Mouse (Mus musculus) hindbrain, postnatal 0 days (tissue): Measurements from ENCODE around the gene N4bp3. TPM values are rescaled to one million over a fixed set of nuclear protein-coding genes. Genes with fewer than 3 reads are reported as not detected.

ENCODE experiments used
- ATAC-seq: fragments of 200-750 bp; cut with Nextera tagmentation; 2 replicates; pipeline ENCODE4 v1.8.0; 2017; ENCODE audit warnings: mild to moderate bottlenecking, moderate TSS enrichment, moderate library complexity
- DNase-seq: peaks from one replicate; pipeline ENCODE4 v3.0.0-alpha.2; 2015; ENCODE audit warnings: low spot score
- H3K27ac ChIP-seq: fragments of 300-500 bp; sonication (generic); 2 replicates; pipeline ENCODE4 v1.5.1; 2014; ENCODE audit warnings: mild to moderate bottlenecking
- H3K27me3 ChIP-seq: fragments of 300-500 bp; sonication (generic); 2 replicates; pipeline ENCODE4 v1.6.1; 2014; ENCODE audit warnings: low read length, mixed read lengths; ENCODE audit not compliant: insufficient read depth
- H3K36me3 ChIP-seq: fragments of 300-500 bp; sonication (generic); 2 replicates; pipeline ENCODE4 v1.6.1; 2014; ENCODE audit warnings: low read length, mixed read lengths; ENCODE audit not compliant: insufficient read depth
- H3K4me1 ChIP-seq: fragments of 300-500 bp; sonication (generic); 2 replicates; pipeline ENCODE4 v1.6.1; 2014; ENCODE audit warnings: antibody characterized with exemption, low read length, mixed read lengths; ENCODE audit not compliant: insufficient read depth
- H3K4me2 ChIP-seq: fragments of 300-500 bp; sonication (generic); 2 replicates; pipeline ENCODE4 v1.6.1; 2014; ENCODE audit warnings: low read depth, mild to moderate bottlenecking, low read length, moderate library complexity, mixed read lengths
- H3K4me3 ChIP-seq: fragments of 300-500 bp; sonication (generic); 2 replicates; pipeline ENCODE4 v1.5.1; 2014; ENCODE audit warnings: low read length
- H3K9ac ChIP-seq: fragments of 300-500 bp; sonication (generic); replicated peaks from 2 replicates; pipeline ENCODE4 v1.6.1; 2014; ENCODE audit warnings: mild to moderate bottlenecking, low read length, moderate library complexity, mixed read lengths
- H3K9me3 ChIP-seq: fragments of 300-500 bp; sonication (generic); 2 replicates; pipeline ENCODE4 v1.6.1; 2016; ENCODE audit warnings: low read length, mixed read lengths
- CTCF ChIP-seq: IDR thresholded peaks from 2 replicates; pipeline ENCODE4 v1.5.1; 2016; ENCODE audit warnings: antibody characterized with exemption, control low read depth, low read depth
- WGBS: fragments of 180-500 bp; shearing (Covaris S2); extraction: QIAGEN DNeasy Blood & Tissue Kit; methylation state at CpG from one replicate; pipeline ENCODE4 v1.1.7; 2014; 5-methylcytosine and 5-hydroxymethylcytosine counted together
- polyA plus RNA-seq: library from polyadenylated mRNA; unstranded; fragments of >200 nt; fragmentation: Nextera tagmentation; extraction: Ambion mirVana; gene quantifications from 2 replicates; pipeline ENCODE4 v1.2.1, GENCODE M21; 2015
- total RNA-seq: library from RNA; depleted of rRNA; stranded (reverse); fragments of >200 nt; gene quantifications from 2 replicates; pipeline ENCODE4 v1.2.3, GENCODE M21; 2014

The N4bp3 gene
- total and polyA plus RNA-seq, 2 experiments from 2014 or later = 29.0 to 48.0 TPM

- Histone ChIP-seq H3K27me3 (no peaks in the 10 kb centered on the region), H3K4me3 (no peak overlapping the region), H3K36me3 (peaks cover 5% of the 10 kb centered on the region; the same call in 1 of the 2 replicates), H3K27ac (no peak overlapping the region), H3K9me3 (no peaks in the 10 kb centered on the region), H3K4me1 (peaks cover 4% of the 10 kb centered on the region; the same call in 1 of the 2 replicates), H3K4me2 (no peak overlapping the region), H3K9ac (no peak overlapping the region)
- WGBS = 83% methylated on average over 7 of the region's 7 CpGs
- ATAC-seq (no peak), DNase-seq (no peak)
- TF ChIP-seq CTCF = no peak
These were observed 4.4 kb downstream of the N4bp3 start for GRCm38 (mm10) chr11:51646245-51646644.

- TF ChIP-seq CTCF = no peak
- H3K4me1 ChIP-seq = peaks cover 4% of the 10 kb centered on the region; the same call in 1 of the 2 replicates
- no peaks in the 10 kb centered on the region for H3K9me3 ChIP-seq
- no peak overlapping the region for H3K4me3 ChIP-seq
- DNase-seq = peak; percentile 56
- WGBS = 53% methylated on average over 13 of the region's 13 CpGs
- no peak overlapping the region for H3K4me2 ChIP-seq
- ATAC-seq = peak; percentile 30; the same call in 1 of the 2 replicates
- H3K27me3 ChIP-seq = no peaks in the 10 kb centered on the region
- peak overlapping the region; percentile 48; the same call in 1 of the 2 replicates for H3K27ac ChIP-seq
- H3K9ac ChIP-seq = no peak overlapping the region
- peaks cover 5% of the 10 kb centered on the region; the same call in 1 of the 2 replicates for H3K36me3 ChIP-seq
These were observed 5.3 kb downstream of the N4bp3 start for GRCm38 (mm10) chr11:51645293-51645692.

- Histone ChIP-seq H3K4me2 (no peak overlapping the region), H3K9ac (no peak overlapping the region)
- DNase-seq = no peak
These were observed 6.4 kb downstream of the N4bp3 start for GRCm38 (mm10) chr11:51644217-51644616.

GRCm38 (mm10) chr11:51643761-51644160 lies 6.9 kb downstream of the N4bp3 start:
- peak overlapping the region; percentile 60; the same call in 1 of the 2 replicates for H3K27ac ChIP-seq
- peak; percentile 50 for ATAC-seq
- no peak overlapping the region for H3K4me3 ChIP-seq
- H3K4me1 ChIP-seq = no peaks in the 10 kb centered on the region
- H3K9me3 ChIP-seq = no peaks in the 10 kb centered on the region
- H3K27me3 ChIP-seq = no peaks in the 10 kb centered on the region
- 0 out of 2 replicates have a peak overlapping the region, but pooled peaks have one; percentile 13 for H3K9ac ChIP-seq
- 33% methylated on average over 15 of the region's 15 CpGs for WGBS
- peak; percentile 56 for DNase-seq
- peaks cover 5% of the 10 kb centered on the region; the same call in 1 of the 2 replicates for H3K36me3 ChIP-seq
- no peak for TF ChIP-seq CTCF
- H3K4me2 ChIP-seq = peak overlapping the region; percentile 13; the same call in 1 of the 2 replicates

More at GRCm38 (mm10) chr11:51644217-51644616, 6.4 kb downstream of the N4bp3 start:
- ATAC-seq = no peak
- no peaks in the 10 kb centered on the region for H3K4me1 ChIP-seq
- peaks cover 5% of the 10 kb centered on the region; the same call in 1 of the 2 replicates for H3K36me3 ChIP-seq
- no peak overlapping the region for H3K4me3 ChIP-seq
- no peaks in the 10 kb centered on the region for H3K27me3 ChIP-seq
- no peaks in the 10 kb centered on the region for H3K9me3 ChIP-seq
- WGBS = 56% methylated on average over 16 of the region's 16 CpGs
- H3K27ac ChIP-seq = peak overlapping the region; percentile 60; the same call in 1 of the 2 replicates
- TF ChIP-seq CTCF = no peak

- H3K27me3 ChIP-seq = no peaks in the 10 kb centered on the region
- WGBS = 65% methylated on average over 9 of the region's 9 CpGs
- no peaks in the 10 kb centered on the region for H3K9me3 ChIP-seq
- H3K27ac ChIP-seq = 0 out of 2 replicates have a peak overlapping the region, but pooled peaks have one; percentile 60
- DNase-seq (no peak), ATAC-seq (no peak)
- H3K4me3 ChIP-seq = no peak overlapping the region
- H3K4me2 ChIP-seq = peak overlapping the region; percentile 13; the same call in 1 of the 2 replicates
- no peak for TF ChIP-seq CTCF
- H3K4me1 ChIP-seq = no peaks in the 10 kb centered on the region
- peaks cover 5% of the 10 kb centered on the region; the same call in 1 of the 2 replicates for H3K36me3 ChIP-seq
- H3K9ac ChIP-seq = 0 out of 2 replicates have a peak overlapping the region, but pooled peaks have one; percentile 13
These were observed 7.4 kb downstream of the N4bp3 start for GRCm38 (mm10) chr11:51643202-51643601.

GRCm38 (mm10) chr11:51640748-51641147 lies 9.9 kb downstream of the N4bp3 start:
- no peak for DNase-seq
- no peak overlapping the region for H3K4me3 ChIP-seq
- WGBS = 72% methylated on average over 7 of the region's 7 CpGs

GRCm38 (mm10) chr11:51638497-51638896 lies 12.1 kb downstream of the N4bp3 start:
- H3K27ac ChIP-seq = 0 out of 2 replicates have a peak overlapping the region, but pooled peaks have one; percentile 28
- no peak for TF ChIP-seq CTCF
- H3K36me3 ChIP-seq = peaks cover 2% of the 10 kb centered on the region; the same call in 1 of the 2 replicates
- no peak for ATAC-seq
- 72% methylated on average over 5 of the region's 5 CpGs for WGBS
- H3K4me2 ChIP-seq = 0 out of 2 replicates have a peak overlapping the region, but pooled peaks have one; percentile 39
- H3K4me3 ChIP-seq = no peak overlapping the region
- no peaks in the 10 kb centered on the region for H3K9me3 ChIP-seq
- peaks cover 12% of the 10 kb centered on the region for H3K4me1 ChIP-seq
- no peak for DNase-seq
- H3K27me3 ChIP-seq = no peaks in the 10 kb centered on the region
- no peak overlapping the region for H3K9ac ChIP-seq

More at GRCm38 (mm10) chr11:51640748-51641147, 9.9 kb downstream of the N4bp3 start:
- Histone ChIP-seq H3K9ac (no peak overlapping the region), H3K4me1 (peaks cover 7% of the 10 kb centered on the region; the same call in 1 of the 2 replicates), H3K27me3 (no peaks in the 10 kb centered on the region), H3K27ac (no peak overlapping the region), H3K4me2 (no peak overlapping the region), H3K9me3 (no peaks in the 10 kb centered on the region), H3K36me3 (peaks cover 5% of the 10 kb centered on the region; the same call in 1 of the 2 replicates)
- TF ChIP-seq CTCF = no peak
- no peak for ATAC-seq
